Mouse (Mus musculus) brain, embryonic 18.5 days (tissue): ENCODE measurements around the gene 4930524J08Rik.

Experiments
- DNase-seq: peaks from one replicate; pipeline ENCODE4 v3.0.0-alpha.2; 2012; ENCODE audit warnings: low read depth, low spot score

Gene 4930524J08Rik

GRCm38 (mm10) chr5:100005431-100005830 lies 26.6 kb downstream of the 4930524J08Rik start:
- DNase-seq, result no peak

GRCm38 (mm10) chr5:100005896-100006295 lies 27.0 kb downstream of the 4930524J08Rik start:
- no peak for DNase-seq

- no peak for DNase-seq
These were observed 27.6 kb downstream of the 4930524J08Rik start for GRCm38 (mm10) chr5:100006324-100007039.

GRCm38 (mm10) chr5:100007040-100007375 lies 28.1 kb downstream of the 4930524J08Rik start:
- DNase-seq, result no peak

GRCm38 (mm10) chr5:100008485-100008884 lies 29.6 kb downstream of the 4930524J08Rik start:
- no peak for DNase-seq

- DNase-seq, result no peak
These were observed 33.7 kb downstream of the 4930524J08Rik start for GRCm38 (mm10) chr5:100012599-100012998.

GRCm38 (mm10) chr5:100020089-100020488 lies 41.2 kb downstream of the 4930524J08Rik start:
- DNase-seq, result no peak

GRCm38 (mm10) chr5:100024403-100024802 lies 45.5 kb downstream of the 4930524J08Rik start:
- DNase-seq, result no peak

GRCm38 (mm10) chr5:100024868-100025267 lies 46.0 kb downstream of the 4930524J08Rik start:
- no peak for DNase-seq
